Mouse (Mus musculus): ENCODE measurements around the gene Cdh22. TPM values are rescaled to one million over a fixed set of nuclear protein-coding genes. Genes with fewer than 3 reads are reported as not detected.

Cdh22 gene
- polyA plus RNA-seq (2011; ENCODE audit: insufficient read depth, insufficient read length, low replicate concordance, missing spikeins), result 0.80 TPM in 1 of 2 replicates, not detected in the other

DNA sequence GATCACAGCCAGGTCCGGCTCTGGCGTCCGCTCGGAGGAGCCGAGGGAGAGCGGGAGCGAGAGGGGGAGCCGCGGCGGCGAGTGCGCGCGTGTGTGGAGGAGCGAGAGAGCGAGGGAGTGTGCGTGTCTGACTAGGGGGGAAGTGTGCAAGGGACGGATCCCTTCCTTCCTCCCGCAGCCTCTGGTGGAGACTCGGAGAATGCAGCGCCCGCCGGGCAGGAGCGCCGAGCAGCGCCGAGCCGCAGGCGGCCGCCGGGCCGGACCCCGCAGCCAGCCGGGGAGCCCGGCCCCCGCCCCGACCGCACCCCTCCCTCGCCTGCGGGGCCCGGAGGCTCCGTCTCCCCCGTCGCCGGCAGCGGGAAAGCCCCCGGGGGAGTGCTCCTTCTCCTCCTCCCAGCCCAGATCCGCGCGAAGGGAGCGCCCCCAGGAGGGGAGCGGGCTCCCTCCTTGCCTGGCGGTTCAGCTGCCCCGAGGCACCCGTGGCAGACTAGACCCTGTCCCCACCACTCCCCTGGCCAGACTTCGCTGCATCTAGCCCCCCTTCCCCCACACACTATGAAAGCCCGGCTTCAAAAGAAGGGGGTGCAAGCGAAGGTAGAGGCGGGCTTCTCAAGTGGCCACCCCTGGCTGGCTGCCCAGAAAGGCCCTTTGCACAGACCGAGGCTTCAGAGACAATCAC, at the start of gene Cdh22:
Gene Cdh22 (minus strand): TSS at position 241 of the 679 bp plus-strand sequence.
- no peak for TF ChIP-seq POLR2A (IDR thresholded peaks at IDR 0.05; ENCODE audit: borderline replicate concordance, control insufficient read depth, low read depth, low read length)
- 0 out of 2 replicates have a peak, but pooled peaks have one; percentile 9 for TF ChIP-seq CTCF (IDR thresholded peaks at IDR 0.05; ENCODE audit: control insufficient read depth, insufficient read depth, low read length)
- under 1% methylated on average over 58 of the region's 60 CpGs for WGBS
- H3K4me3 ChIP-seq (replicated peaks; ENCODE audit: control insufficient read depth, low read depth, low read length), result no peak within 1 kb of the TSS
- H3K4me1 ChIP-seq (ENCODE audit: control insufficient read depth, insufficient read depth, low read length), result no peaks in the 10 kb centered on the region
- H3K27ac ChIP-seq (ENCODE audit: control insufficient read depth, insufficient read depth, low read depth, low read length, poor library complexity), result no peak within 1 kb of the TSS

- WGBS, result 71% methylated on average over 7 of the region's 7 CpGs
- TF ChIP-seq CTCF (IDR thresholded peaks at IDR 0.05; ENCODE audit: control insufficient read depth, insufficient read depth, low read length) (no peak), POLR2A (IDR thresholded peaks at IDR 0.05; ENCODE audit: borderline replicate concordance, control insufficient read depth, low read depth, low read length) (no peak)
- H3K27ac ChIP-seq (ENCODE audit: control insufficient read depth, insufficient read depth, low read depth, low read length, poor library complexity), result no peak overlapping the region
- no peak overlapping the region for H3K4me3 ChIP-seq (replicated peaks; ENCODE audit: control insufficient read depth, low read depth, low read length)
- peaks cover 6% of the 10 kb centered on the region for H3K4me1 ChIP-seq (ENCODE audit: control insufficient read depth, insufficient read depth, low read length)
Observed at GRCm38 (mm10) chr2:165284377-165284776, 49.7 kb upstream of the Cdh22 start.

- TF ChIP-seq CTCF (IDR thresholded peaks at IDR 0.05; ENCODE audit: control insufficient read depth, insufficient read depth, low read length) (no peak), POLR2A (IDR thresholded peaks at IDR 0.05; ENCODE audit: borderline replicate concordance, control insufficient read depth, low read depth, low read length) (no peak)
- Histone ChIP-seq H3K4me1 (ENCODE audit: control insufficient read depth, insufficient read depth, low read length) (peaks cover 6% of the 10 kb centered on the region), H3K4me3 (replicated peaks; ENCODE audit: control insufficient read depth, low read depth, low read length) (no peak overlapping the region), H3K27ac (ENCODE audit: control insufficient read depth, insufficient read depth, low read depth, low read length, poor library complexity) (no peak overlapping the region)
- 77% methylated on average over 3 of the region's 3 CpGs for WGBS
Observed at GRCm38 (mm10) chr2:165283644-165284043, 49.0 kb upstream of the Cdh22 start.

DNA sequence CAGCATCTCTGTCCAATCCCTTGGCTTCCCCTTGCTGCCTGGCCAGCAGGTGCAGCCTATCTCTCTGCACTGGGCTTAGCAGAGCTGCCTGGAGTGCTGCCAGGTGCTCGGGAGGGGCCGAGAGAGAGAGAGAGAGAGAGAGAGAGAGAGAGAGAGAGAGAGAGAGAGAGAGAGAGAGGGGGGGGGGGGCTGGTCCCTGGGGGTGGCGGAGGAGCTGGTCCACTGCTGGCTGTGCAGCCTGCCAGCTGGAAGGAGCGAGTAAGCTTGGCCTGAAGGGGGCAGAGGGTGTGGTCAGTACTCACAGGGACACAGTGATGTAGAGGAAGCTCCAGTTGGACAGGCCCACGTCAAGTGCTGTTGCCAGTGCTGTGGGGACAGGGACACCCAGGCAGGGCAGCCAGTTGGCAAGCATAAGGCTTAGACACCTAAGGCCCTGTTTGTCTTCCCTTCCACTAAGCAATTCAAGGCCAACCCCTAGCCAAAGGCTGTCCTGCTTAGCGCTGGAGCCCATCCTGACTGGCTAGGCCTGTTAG, 47.2 kb upstream of the Cdh22 start:
- TF ChIP-seq POLR2A (IDR thresholded peaks at IDR 0.05; ENCODE audit: borderline replicate concordance, control insufficient read depth, low read depth, low read length) (no peak), CTCF (IDR thresholded peaks at IDR 0.05; ENCODE audit: control insufficient read depth, insufficient read depth, low read length) (no peak)
- H3K4me1 ChIP-seq (ENCODE audit: control insufficient read depth, insufficient read depth, low read length), result peaks cover 5% of the 10 kb centered on the region
- WGBS, result 66% methylated on average over 6 of the region's 6 CpGs
- H3K27ac ChIP-seq (ENCODE audit: control insufficient read depth, insufficient read depth, low read depth, low read length, poor library complexity), result no peak overlapping the region
- no peak overlapping the region for H3K4me3 ChIP-seq (replicated peaks; ENCODE audit: control insufficient read depth, low read depth, low read length)

DNA sequence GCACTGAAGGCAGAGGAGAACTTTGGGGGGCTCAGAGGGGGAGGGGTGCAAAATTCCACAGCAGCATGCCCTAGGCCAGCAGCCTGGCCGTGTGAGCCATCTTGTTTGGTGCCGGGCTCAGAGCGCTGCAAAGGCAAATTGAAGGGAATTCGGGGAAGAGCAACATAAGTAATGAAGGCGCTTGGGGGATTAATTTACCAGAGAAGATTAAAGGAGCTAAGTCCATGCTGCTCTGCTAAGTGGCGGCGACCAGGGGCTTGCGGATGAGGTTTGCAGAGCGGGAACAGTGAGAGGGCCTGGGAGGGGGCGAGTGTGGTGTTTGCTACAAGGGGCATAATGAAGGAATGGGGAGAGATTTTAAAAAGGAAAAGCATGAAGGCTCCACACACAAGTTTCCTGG, 44.7 kb upstream of the Cdh22 start:
- 92% methylated on average over 10 of the region's 10 CpGs for WGBS

GRCm38 (mm10) chr2:165277188-165277740, 42.6 kb upstream of the Cdh22 start:
- TF ChIP-seq POLR2A (IDR thresholded peaks at IDR 0.05; ENCODE audit: borderline replicate concordance, control insufficient read depth, low read depth, low read length) (no peak), CTCF (IDR thresholded peaks at IDR 0.05; ENCODE audit: control insufficient read depth, insufficient read depth, low read length) (no peak)
- Histone ChIP-seq H3K4me1 (ENCODE audit: control insufficient read depth, insufficient read depth, low read length) (no peaks in the 10 kb centered on the region), H3K4me3 (replicated peaks; ENCODE audit: control insufficient read depth, low read depth, low read length) (no peak overlapping the region), H3K27ac (ENCODE audit: control insufficient read depth, insufficient read depth, low read depth, low read length, poor library complexity) (no peak overlapping the region)
- WGBS, result 74% methylated on average over 5 of the region's 5 CpGs

More for the DNA sequence above, 44.7 kb upstream of the Cdh22 start:
- no peak for TF ChIP-seq CTCF (IDR thresholded peaks at IDR 0.05; ENCODE audit: control insufficient read depth, insufficient read depth, low read length)
- no peak for TF ChIP-seq POLR2A (IDR thresholded peaks at IDR 0.05; ENCODE audit: borderline replicate concordance, control insufficient read depth, low read depth, low read length)
- Histone ChIP-seq H3K4me3 (replicated peaks; ENCODE audit: control insufficient read depth, low read depth, low read length) (no peak overlapping the region), H3K4me1 (ENCODE audit: control insufficient read depth, insufficient read depth, low read length) (no peaks in the 10 kb centered on the region), H3K27ac (ENCODE audit: control insufficient read depth, insufficient read depth, low read depth, low read length, poor library complexity) (no peak overlapping the region)

- H3K4me3 ChIP-seq (replicated peaks; ENCODE audit: control insufficient read depth, low read depth, low read length), result no peak overlapping the region
- no peaks in the 10 kb centered on the region; the same call in 1 of the 2 replicates for H3K4me1 ChIP-seq (ENCODE audit: control insufficient read depth, insufficient read depth, low read length)
- H3K27ac ChIP-seq (ENCODE audit: control insufficient read depth, insufficient read depth, low read depth, low read length, poor library complexity), result no peak overlapping the region
- WGBS, result 18% methylated on average over 8 of the region's 8 CpGs
- TF ChIP-seq POLR2A (IDR thresholded peaks at IDR 0.05; ENCODE audit: borderline replicate concordance, control insufficient read depth, low read depth, low read length), result no peak
- TF ChIP-seq CTCF (IDR thresholded peaks at IDR 0.05; ENCODE audit: control insufficient read depth, insufficient read depth, low read length), result peak; percentile 90
Observed at GRCm38 (mm10) chr2:165275824-165276223, 41.2 kb upstream of the Cdh22 start.

GRCm38 (mm10) chr2:165275124-165275640, 40.5 kb upstream of the Cdh22 start:
- WGBS, result 77% methylated on average over 8 of the region's 8 CpGs
- no peak overlapping the region for H3K27ac ChIP-seq (ENCODE audit: control insufficient read depth, insufficient read depth, low read depth, low read length, poor library complexity)
- no peaks in the 10 kb centered on the region; the same call in 1 of the 2 replicates for H3K4me1 ChIP-seq (ENCODE audit: control insufficient read depth, insufficient read depth, low read length)
- TF ChIP-seq POLR2A (IDR thresholded peaks at IDR 0.05; ENCODE audit: borderline replicate concordance, control insufficient read depth, low read depth, low read length) (no peak), CTCF (IDR thresholded peaks at IDR 0.05; ENCODE audit: control insufficient read depth, insufficient read depth, low read length) (no peak)
- H3K4me3 ChIP-seq (replicated peaks; ENCODE audit: control insufficient read depth, low read depth, low read length), result no peak overlapping the region

All from bone marrow, adult 2 months (tissue).